In the genomic region with DNA sequence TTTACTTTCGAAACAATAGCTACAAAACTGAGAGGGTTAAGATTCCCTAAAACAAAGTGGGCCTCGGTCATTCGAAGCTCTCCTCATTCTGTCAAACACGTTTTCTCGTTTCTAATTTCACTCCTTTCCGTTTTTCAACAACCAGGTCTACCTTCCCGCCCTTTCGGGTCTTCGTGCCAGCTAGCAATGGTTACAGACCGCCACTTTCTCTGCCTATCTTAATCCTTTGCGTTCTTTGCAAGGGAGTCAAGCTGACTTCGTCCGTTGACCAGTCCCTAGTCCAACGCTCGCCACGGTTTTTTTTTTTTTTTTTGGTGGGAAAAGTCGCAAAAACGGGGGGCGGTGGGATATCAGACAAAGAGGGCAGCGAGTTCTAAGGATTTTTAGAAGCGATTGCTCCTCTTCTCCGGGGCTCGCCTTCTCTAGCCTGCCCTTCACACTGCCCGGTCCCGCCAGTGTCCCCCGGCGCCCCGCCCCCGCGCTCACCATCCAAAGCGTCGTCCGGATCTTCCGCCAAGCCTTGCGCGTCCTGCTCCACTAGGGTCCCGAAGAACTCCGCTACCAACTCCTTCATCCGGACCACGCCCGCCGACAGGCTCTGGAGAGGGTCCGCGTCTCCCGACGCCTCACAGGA, we compare ENCODE assay signal across 8 mouse cellular contexts. TPM values are rescaled to one million over a fixed set of nuclear protein-coding genes. Genes with fewer than 3 reads are reported as not detected.
DNase-seq lines count a peak whose midpoint lies in the region; ATAC-seq and TF ChIP-seq lines count a peak whose summit lies in the region.

No protein-coding gene starts in this region.

- H3K27ac ChIP-seq in left cerebral cortex, adult 2 months, result peak overlapping the region; percentile 72
- peak overlapping the region; percentile 92 for H3K27ac ChIP-seq in hindbrain, embryonic 12.5 days

- 0 out of 2 replicates have a peak, but pooled peaks cover 2% of the 10 kb centered on the region for H3K36me3 ChIP-seq in hindbrain, embryonic 12.5 days

- peak overlapping the region; percentile 94 for H3K4me3 ChIP-seq in left cerebral cortex, adult 2 months
- peak overlapping the region; percentile 85 for H3K4me3 ChIP-seq in hindbrain, embryonic 12.5 days

- peak overlapping the region; percentile 75 for H3K9ac ChIP-seq in hindbrain, embryonic 12.5 days

- H3K9me3 ChIP-seq in hindbrain, embryonic 12.5 days (replicated peaks), result no peaks in the 10 kb centered on the region

- H3K4me1 ChIP-seq in hindbrain, embryonic 12.5 days, result peaks cover 17% of the 10 kb centered on the region

- ATAC-seq in hindbrain, embryonic 12.5 days (ENCODE audit: low FRiP score), result peak; percentile 90
- ATAC-seq in megakaryocyte, adult 5-6 weeks (ENCODE audit: poor library complexity, severe bottlenecking), result peak; percentile 67

- TF ChIP-seq CTCF in left cerebral cortex, adult 2 months (IDR thresholded peaks at IDR 0.05), result no peak

- DNase-seq in left cerebral cortex, adult 2 months (ENCODE audit: extremely low spot score in 1 of 2, low spot score in 2 of 2), result no peak
- DNase-seq in left cerebral cortex, postnatal 25 days (ENCODE audit: low spot score in 2 of 2), result no peak
- peak; percentile 37 for DNase-seq in embryo, embryonic 11 days
- DNase-seq in yolk sac, embryonic 10.5 days (ENCODE audit: low spot score), result no peak
- no peak for DNase-seq in thymus, adult 18-20 months
- DNase-seq in thymus, postnatal 25 days, result no peak

- no peaks in the 10 kb centered on the region for H3K27me3 ChIP-seq in hindbrain, embryonic 12.5 days

- peak overlapping the region; percentile 74 for H3K4me2 ChIP-seq in hindbrain, embryonic 12.5 days (replicated peaks)

- intact Hi-C loops in left cerebral cortex, adult 2 months (cut with DNase I), result loop anchor here (10.0 kb wide), 1 partner anchor 308 kb away; no protein-coding TSS in a partner anchor
- intact Hi-C loops in left cerebral cortex, postnatal 25 days (cut with DNase I), result loop anchor here (2.0 to 10.0 kb wide), 2 partner anchors 14 to 118 kb away; partner anchors contain the start of genes Btbd7, Moap1 and Tmem251

- 2% methylated on average over 46 of the region's 46 CpGs for WGBS in hindbrain, embryonic 12.5 days

RNA-seq across cellular contexts. Expression of gene Gm28051, which starts 0.4 kb away (rescaled TPM):
- not detected for total RNA-seq in left cerebral cortex, adult 2 months (2021)
- total RNA-seq in left cerebral cortex, postnatal 25 days (2021), result not detected
- not detected in 2 replicates for polyA plus RNA-seq in hindbrain, embryonic 12.5 days (2016; fragmentation: Nextera tagmentation; extraction: Ambion mirVana)
- total RNA-seq in megakaryocyte, adult 5-6 weeks (2015), result not detected in 2 replicates
- total RNA-seq in megakaryocyte, adult 5-6 weeks (2017), result not detected in 2 replicates

RNA-seq across cellular contexts. Expression of gene Gon7, which starts 0.4 kb away (rescaled TPM):
- 10 to 100 TPM; 15.8 to 18.1 TPM for total RNA-seq in left cerebral cortex, adult 2 months (2021)
- 10 to 100 TPM; 16.9 to 18.2 TPM for total RNA-seq in left cerebral cortex, postnatal 25 days (2021)
- polyA plus RNA-seq in hindbrain, embryonic 12.5 days (2016; fragmentation: Nextera tagmentation; extraction: Ambion mirVana), result 40.1 and 44.5 TPM in 2 replicates
- total RNA-seq in megakaryocyte, adult 5-6 weeks (2015), result 22.2 and 26.1 TPM in 2 replicates
- 14.0 and 29.9 TPM in 2 replicates for total RNA-seq in megakaryocyte, adult 5-6 weeks (2017)

RNA-seq across cellular contexts. Expression of gene Ubr7, which starts 0.6 kb away (rescaled TPM):
- 10 to 100 TPM; 30.9 to 32.0 TPM for total RNA-seq in left cerebral cortex, adult 2 months (2021)
- 10 to 100 TPM; 34.3 to 36.6 TPM for total RNA-seq in left cerebral cortex, postnatal 25 days (2021)
- polyA plus RNA-seq in hindbrain, embryonic 12.5 days (2016; fragmentation: Nextera tagmentation; extraction: Ambion mirVana), result 42.0 and 45.4 TPM in 2 replicates
- 15.8 and 21.5 TPM in 2 replicates for total RNA-seq in megakaryocyte, adult 5-6 weeks (2015)
- total RNA-seq in megakaryocyte, adult 5-6 weeks (2017), result 29.5 and 37.3 TPM in 2 replicates

RNA-seq across cellular contexts. Expression of gene Gm20604, which starts 1.3 kb away (rescaled TPM):
- total RNA-seq in left cerebral cortex, adult 2 months (2021), result 10 to 100 TPM; 18.1 to 20.3 TPM
- total RNA-seq in left cerebral cortex, postnatal 25 days (2021), result 10 to 100 TPM; 19.9 to 20.0 TPM
- polyA plus RNA-seq in hindbrain, embryonic 12.5 days (2016; fragmentation: Nextera tagmentation; extraction: Ambion mirVana), result 31.0 and 32.2 TPM in 2 replicates
- total RNA-seq in megakaryocyte, adult 5-6 weeks (2015), result 10.0 and 10.6 TPM in 2 replicates
- 3.3 and 5.4 TPM in 2 replicates for total RNA-seq in megakaryocyte, adult 5-6 weeks (2017)

RNA-seq across cellular contexts. Expression of gene Tmem251, which starts 13.6 kb away (rescaled TPM):
- total RNA-seq in left cerebral cortex, adult 2 months (2021), result 1 to 10 TPM; 5.6 to 5.7 TPM
- 1 to 10 TPM; 6.0 to 6.4 TPM for total RNA-seq in left cerebral cortex, postnatal 25 days (2021)
- 10.8 and 11.7 TPM in 2 replicates for polyA plus RNA-seq in hindbrain, embryonic 12.5 days (2016; fragmentation: Nextera tagmentation; extraction: Ambion mirVana)
- total RNA-seq in megakaryocyte, adult 5-6 weeks (2015), result 13.4 and 13.9 TPM in 2 replicates
- 9.7 and 11.4 TPM in 2 replicates for total RNA-seq in megakaryocyte, adult 5-6 weeks (2017)
